Mouse (Mus musculus): ENCODE measurements around the gene Tfam.

DNA sequence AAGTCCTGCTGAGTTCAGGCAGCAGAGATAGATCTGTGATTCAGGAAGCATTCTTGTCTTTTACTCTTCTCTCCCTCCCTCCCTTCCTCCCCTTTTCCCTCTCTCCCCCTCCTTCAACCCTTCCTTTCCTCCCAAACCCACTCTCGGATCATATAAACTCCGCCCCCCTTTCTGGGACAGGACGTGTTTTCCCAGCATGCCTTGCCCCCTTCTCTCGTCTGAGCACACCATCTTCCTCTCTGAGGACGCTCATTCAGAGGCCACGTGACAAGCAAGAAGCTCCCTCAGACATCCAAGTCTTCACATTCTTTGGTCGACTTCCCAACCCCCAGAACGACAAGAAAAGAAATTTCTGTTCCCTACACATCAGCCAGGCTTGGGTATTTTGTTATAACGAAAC is 42.6 kb downstream of the Tfam start:
- TF ChIP-seq POLR2A (IDR thresholded peaks at IDR 0.05; ENCODE audit: borderline replicate concordance, extremely low read depth, low read depth, low read length) (no peak), CTCF (IDR thresholded peaks at IDR 0.05; ENCODE audit: insufficient read depth, low read length) (no peak)

Measured in lung, adult 2 months (tissue).